Mouse (Mus musculus): Measurements from ENCODE around the gene Acin1.

GRCm38 (mm10) chr14:54698733-54699132 lies 12.0 kb upstream of the Acin1 start, which contains the start of gene Gm29776:
- TF ChIP-seq CTCF (IDR thresholded peaks at IDR 0.05; ENCODE audit: low read depth) (no peak), EP300 (IDR thresholded peaks at IDR 0.05; ENCODE audit: low read depth) (no peak)
